Mouse (Mus musculus): ENCODE results near the gene Srarp.

The Srarp gene

DNA sequence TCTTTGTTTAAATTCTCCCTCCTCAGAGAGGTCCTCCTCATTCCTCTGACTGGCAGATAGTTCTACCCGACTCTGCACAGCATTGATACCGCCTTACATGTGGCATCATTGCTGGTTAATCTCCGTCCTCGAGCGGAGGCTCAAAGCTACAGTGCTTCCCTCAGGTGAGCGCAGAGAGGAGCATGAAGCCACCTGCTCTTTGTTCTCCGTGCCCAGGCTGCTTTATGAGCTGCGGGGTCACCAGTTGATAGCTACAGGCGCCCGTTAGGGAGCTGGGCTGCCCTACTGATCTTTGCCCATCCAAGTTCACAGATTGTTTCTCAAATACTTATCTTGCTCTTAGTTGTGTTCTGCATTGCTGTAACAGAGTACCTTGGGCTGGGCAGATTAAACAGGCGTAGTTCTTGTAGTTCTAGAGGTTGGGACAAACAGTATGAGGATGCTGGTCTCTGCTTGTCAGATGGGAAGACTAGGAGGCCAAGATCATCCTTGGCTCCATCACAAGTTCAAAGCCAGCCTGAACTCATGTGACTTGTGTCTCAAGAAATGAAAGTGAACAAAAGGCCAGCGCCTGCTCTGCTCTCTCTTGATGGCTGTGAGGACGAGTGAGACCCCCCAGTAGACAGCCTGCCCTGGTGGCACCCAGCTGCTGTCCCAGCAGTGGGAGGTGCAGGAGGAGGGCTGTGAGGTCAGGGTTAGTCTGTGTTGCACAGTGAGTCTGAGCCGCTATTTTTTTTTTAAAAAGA lies 20.5 kb upstream of the Srarp start:
- no peak for DNase-seq (ENCODE audit: low spot score)

DNA sequence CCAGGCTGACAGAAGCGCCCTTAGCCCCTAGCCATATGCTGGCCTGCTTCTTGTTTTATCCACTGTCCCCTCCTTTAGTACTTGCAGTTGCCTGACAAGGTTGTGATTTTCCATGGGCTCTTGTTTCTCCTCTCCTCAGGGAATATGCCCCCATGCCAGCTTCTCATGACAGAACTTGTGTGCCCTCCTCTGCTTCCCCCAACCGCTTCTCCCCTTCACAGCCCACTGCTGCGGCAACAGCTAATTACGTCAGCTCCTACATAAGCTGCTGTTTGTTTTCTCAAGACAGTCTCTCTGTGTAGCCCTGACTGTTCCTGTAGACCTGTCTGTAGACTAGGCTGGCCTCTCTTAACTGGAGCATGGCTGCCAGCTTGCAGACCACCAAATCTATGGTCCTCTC lies 19.6 kb upstream of the Srarp start:
- DNase-seq (ENCODE audit: low spot score), result no peak

DNA sequence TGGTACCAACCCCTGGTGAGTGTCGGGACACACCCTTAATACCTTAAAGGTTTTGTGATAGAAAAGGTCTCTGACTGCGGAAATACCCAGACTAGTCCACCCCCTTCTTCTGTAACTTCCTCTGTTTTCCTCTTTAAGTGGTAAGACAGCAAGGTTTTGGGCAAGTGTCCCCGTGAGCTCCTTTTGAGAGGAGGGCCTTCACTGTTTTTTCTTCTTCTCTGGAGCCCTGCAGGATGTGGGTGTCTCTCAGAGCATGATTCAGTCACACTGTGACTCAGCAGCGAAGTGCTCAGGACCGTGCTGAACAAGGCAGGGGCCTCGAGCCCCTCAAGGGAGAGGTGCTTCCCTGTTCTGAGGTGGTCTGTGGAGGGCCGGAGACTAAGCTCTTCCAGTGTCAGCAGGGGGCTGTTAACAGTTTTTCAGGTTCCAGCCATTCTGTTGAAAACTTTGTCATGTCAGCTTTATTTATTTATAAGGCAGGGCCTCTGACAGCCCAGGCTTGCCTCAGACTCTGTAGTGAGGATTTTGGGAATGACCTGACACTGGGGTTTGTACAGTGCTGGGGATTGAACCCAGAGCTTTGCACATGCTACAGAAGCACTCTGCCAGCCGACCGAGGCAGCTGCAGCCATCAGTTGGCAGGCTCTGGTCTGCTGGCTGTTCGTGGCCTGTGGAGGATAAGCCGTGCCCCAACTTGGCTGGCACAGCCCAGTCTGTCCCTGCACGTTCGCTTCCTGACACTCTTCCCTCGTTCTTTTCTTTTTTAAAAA lies 18.9 kb upstream of the Srarp start:
- peak; percentile 82 for DNase-seq (ENCODE audit: low spot score)

DNA sequence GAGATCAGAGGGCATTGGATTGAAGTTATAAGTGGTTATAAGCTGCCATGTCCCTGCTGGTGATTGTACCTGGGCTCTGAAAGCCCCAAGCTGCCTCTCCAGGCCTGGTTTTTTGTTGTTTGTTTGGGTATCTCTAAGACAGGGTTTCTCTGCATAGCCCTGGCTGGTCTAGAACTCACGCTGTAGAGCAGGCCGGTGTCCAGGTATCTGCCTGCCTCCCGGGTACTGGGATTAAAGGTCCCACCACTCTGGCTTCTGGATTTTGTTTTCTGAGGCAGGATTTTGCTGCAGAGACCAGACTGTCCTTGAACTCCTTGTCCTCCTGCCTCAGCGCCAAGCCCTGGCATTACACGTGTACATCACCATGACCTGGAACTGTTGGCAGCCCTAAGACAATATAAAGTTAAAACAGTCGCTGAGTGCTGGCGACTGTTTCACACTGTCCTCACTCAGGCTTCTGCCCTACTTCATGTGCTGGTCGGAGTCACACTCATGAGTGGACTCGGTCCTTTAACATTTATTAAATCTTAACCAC lies 16.1 kb upstream of the Srarp start:
- no peak for DNase-seq (ENCODE audit: low spot score)

DNA sequence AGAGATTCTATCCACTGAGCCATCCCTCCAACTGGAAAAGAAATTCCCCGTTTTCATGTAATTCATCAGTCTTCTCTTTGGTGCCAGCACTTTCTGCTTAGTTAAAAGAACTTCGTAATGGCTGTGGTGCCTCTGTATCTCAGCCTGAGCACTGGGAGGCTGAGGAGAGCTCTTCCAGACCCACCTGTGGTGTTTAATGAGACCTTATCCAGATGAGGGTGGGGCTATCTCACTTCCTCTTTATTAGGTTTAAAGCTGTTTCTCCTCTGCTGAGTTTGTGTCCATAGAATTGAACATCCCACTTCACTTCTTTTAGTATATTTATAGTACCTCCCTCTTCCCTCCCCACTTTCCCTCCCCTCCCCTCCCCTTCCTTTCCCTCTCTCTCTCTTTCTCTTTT lies 15.3 kb upstream of the Srarp start:
- DNase-seq (ENCODE audit: low spot score), result no peak

DNA sequence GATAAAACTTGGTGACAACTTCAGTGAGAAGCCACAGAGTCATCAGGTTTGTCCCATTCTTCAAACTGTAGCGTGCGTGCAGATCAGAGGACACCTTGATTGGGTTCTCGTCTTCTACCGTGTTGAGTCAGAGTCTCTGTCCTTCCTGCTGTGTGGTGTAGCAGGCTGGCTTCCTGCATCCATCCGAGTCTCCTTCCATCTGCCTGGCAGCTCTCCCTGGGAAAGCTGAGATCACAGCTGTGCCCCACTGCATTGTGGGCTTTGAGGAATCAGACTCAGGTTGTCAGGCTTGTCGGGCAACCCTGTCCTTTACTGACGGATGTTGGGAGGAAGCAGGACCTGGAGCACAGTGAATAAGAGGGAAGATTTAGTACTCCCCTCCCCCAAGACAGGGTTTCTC lies 10.3 kb upstream of the Srarp start:
- no peak for DNase-seq (ENCODE audit: low spot score)

- DNase-seq (ENCODE audit: low spot score), result peak; percentile 46
Measured at GRCm38 (mm10) chr4:141445328-141445720, 9.4 kb upstream of the Srarp start.

GRCm38 (mm10) chr4:141444451-141445327 lies 8.8 kb upstream of the Srarp start, which contains the start of gene Zbtb17:
TSS of gene Zbtb17 (plus strand) at chr4:141444654.
- DNase-seq (ENCODE audit: low spot score), result peak; percentile 90

DNA sequence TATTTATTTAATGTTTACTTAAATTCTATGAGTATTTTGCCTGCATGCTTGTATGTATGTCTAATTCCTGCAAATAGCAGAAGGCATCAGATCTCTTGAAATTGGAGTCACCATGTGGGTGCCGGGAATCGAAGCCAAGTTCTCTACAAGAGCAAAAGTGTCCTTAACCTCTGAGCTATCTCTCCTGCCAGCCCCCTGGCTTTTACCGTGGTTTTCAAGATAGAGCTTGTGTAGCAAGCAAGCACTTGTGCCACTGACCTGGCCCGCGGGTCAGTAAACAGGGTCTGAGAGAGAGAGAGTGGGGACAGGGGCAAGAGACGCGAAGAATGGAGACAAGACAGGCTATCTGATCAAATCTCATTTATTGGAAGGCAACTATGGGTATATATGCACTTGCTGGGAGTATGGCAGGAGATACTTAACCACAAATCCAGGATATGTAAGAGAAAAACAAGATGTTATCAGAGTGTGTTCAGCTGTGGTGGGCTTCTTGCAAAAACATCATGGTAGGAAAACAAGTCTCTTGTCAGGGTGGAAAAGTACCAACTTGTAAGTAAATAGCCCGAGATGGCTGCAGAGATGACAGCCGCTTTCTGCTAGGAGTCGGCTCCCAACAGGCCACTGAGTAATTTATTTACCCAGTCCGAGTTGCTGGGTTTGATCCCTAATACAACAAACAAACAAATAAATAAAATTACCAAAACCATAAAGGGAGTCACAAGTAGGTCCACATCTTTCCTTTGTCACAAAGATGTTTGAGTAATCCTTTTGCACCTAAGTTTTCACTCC lies 7.9 kb upstream of the Srarp start:
- DNase-seq (ENCODE audit: low spot score), result no peak

DNA sequence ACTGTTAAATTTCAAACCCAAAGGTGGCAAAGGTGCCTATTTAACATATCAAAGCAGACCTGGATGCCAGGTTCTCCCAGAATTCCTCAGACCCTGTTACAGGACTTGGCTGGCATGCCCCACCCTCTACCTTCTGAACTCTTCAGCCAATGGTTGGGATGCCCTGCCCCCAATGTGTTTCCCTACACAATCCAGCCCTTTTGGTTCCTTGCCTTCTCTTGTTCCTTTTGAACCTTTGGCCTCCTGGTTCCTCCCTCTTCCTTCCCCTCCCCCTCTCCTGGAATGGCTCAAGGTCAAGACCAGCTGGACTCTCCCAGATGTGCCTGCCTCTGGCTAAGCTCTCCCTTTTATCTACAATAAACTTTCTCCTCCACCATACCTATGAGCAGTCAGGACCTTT lies 5.0 kb upstream of the Srarp start:
- DNase-seq (ENCODE audit: low spot score), result no peak

GRCm38 (mm10) chr4:141439083-141439803 lies 3.3 kb upstream of the Srarp start:
- no peak for DNase-seq (ENCODE audit: low spot score)

DNA sequence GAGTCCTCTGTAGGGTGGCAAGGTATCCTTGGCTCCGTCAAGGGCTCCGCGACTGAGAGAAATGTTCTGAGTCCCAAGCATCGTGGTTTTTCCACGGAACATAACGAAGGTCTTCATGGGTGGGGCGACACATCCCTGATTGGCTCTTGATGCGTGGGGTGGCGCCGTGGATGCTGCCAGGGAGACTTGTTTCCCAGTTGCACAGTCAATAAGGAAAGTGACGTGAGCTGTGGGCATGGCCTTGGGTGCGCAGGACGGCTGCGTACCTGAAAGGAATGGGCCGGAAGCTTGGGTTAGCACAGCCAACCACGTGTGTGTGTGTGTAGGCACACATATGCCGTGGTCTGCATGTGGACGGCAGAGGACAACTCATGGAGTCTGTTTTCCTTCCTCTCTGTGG lies 2.7 kb downstream of the Srarp start:
- DNase-seq (ENCODE audit: low spot score), result no peak

DNA sequence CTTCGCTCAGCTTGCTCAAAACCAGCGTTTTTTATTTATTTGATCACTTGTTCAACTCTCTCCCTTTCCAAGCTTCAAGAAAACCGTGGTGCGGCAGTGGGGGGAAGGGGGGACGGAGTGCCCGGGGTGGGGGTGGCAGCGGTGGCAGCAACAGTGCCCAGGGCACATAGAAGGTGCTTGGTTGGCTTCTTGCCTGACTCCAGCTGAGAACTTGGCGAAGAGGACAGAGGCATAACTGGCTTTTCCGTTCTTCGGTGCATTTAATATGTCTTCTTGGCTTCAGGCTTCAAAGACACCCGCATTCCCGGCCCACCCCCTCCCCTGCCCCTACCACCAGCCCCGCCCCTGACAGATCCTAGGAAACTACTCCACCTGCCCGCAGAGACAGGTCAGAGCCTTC lies 3.2 kb downstream of the Srarp start:
- no peak for DNase-seq (ENCODE audit: low spot score)

- peak; percentile 67 for DNase-seq (ENCODE audit: low spot score)
Measured at GRCm38 (mm10) chr4:141430997-141431396, 4.9 kb downstream of the Srarp start.

GRCm38 (mm10) chr4:141429847-141430246 lies 6.1 kb downstream of the Srarp start:
- no peak for DNase-seq (ENCODE audit: low spot score)

GRCm38 (mm10) chr4:141429381-141429780 lies 6.5 kb downstream of the Srarp start:
- DNase-seq (ENCODE audit: low spot score), result no peak

GRCm38 (mm10) chr4:141427921-141428320 lies 8.0 kb downstream of the Srarp start:
- DNase-seq (ENCODE audit: low spot score), result no peak

DNA sequence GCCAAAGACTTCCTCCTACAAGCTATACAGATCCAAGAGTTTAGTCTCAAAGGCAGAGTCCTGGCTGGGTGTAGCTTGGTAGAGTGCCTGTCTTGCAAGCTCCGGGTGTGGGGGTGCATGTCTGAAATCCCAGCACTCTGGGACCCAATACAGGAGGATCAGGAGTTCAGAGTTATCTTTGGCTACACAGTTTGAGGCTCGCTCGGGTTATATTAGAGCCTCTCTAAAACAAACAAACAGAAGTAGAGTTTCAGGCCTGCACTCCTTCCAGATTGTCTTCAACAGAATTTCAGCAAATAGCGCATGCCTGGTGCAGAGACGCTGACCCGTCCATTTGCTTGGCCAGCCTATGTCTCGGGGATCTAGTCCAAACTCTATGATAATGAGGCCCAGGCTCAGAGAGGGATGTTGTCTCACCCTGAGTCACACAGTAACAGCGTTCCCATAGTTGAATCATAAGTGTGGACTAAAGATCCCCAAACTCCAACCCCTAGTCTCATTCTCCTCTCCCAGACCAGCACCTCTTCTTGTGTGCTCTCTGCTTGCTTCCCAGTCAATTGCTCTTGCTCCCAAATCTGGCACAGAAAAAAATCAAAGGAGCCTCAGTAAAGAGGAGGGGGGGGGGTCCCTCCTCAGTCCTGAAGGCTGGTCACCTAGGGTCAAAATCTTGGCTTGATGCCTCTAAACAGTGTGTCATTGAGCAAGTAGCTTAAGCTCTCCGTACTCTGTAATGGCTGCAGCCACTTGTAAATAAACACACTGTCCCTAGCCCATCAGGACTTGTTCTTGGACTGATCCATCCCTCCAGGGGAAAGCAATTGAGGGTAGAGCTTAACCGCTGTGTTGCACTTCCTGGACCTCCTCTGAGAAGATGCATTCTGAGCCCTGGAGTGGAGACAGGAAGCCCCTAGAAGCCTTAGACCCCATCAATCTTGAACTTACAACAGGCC lies 8.8 kb downstream of the Srarp start:
- no peak for DNase-seq (ENCODE audit: low spot score)

All from T-cell, adult 2 months (primary cell).